Mouse (Mus musculus) G1E (cell line): Measurements from ENCODE around the gene Ulk4. TPM values are rescaled to one million over a fixed set of nuclear protein-coding genes. Genes with fewer than 3 reads are reported as not detected.

ENCODE experiments used
- ATAC-seq: 2 replicates; pipeline ENCODE4 v1.8.0; 2016; ENCODE audit warnings: mild to moderate bottlenecking; ENCODE audit not compliant: insufficient number of reproducible peaks, poor library complexity, low FRiP score, severe bottlenecking; ENCODE audit errors: extremely low read depth
- DNase-seq: peaks from one replicate; pipeline ENCODE4 v3.0.0; 2012; ENCODE audit warnings: low spot score
- H3K27me3 ChIP-seq: 2 replicates; pipeline ENCODE4 v1.6.1; 2012; ENCODE audit warnings: mild to moderate bottlenecking, low read length, inconsistent platforms; ENCODE audit not compliant: insufficient read depth
- H3K36me3 ChIP-seq: replicated peaks from 2 replicates; pipeline ENCODE3; 2012; ENCODE audit warnings: mild to moderate bottlenecking, inconsistent platforms
- H3K4me1 ChIP-seq: 2 replicates; pipeline ENCODE4 v1.6.1; 2012; ENCODE audit warnings: low read depth, low read length, inconsistent platforms, mixed read lengths; ENCODE audit not compliant: insufficient read depth
- H3K4me3 ChIP-seq: 2 replicates; pipeline ENCODE4 v1.5.1; 2012; ENCODE audit warnings: low read depth, mild to moderate bottlenecking, inconsistent platforms, low read length, moderate library complexity, mixed read lengths
- H3K9me3 ChIP-seq: replicated peaks from 2 replicates; pipeline ENCODE4 v1.6.1; 2012; ENCODE audit warnings: inconsistent platforms
- CTCF ChIP-seq: IDR thresholded peaks from 2 replicates; pipeline ENCODE4 v1.5.1; 2012; ENCODE audit warnings: low read depth, low read length, inconsistent platforms, mixed read lengths
- GATA1 ChIP-seq: IDR thresholded peaks from 2 replicates; pipeline ENCODE4 v1.6.1; 2012; ENCODE audit warnings: borderline replicate concordance, low read length, inconsistent platforms, mixed read lengths
- GATA2 ChIP-seq: IDR thresholded peaks from 2 replicates; pipeline ENCODE4 v1.6.1; 2012; ENCODE audit warnings: low read depth, low read length, inconsistent platforms, borderline replicate concordance
- POLR2AphosphoS5 ChIP-seq: IDR thresholded peaks from 2 replicates; pipeline ENCODE4 v1.6.1; 2012; ENCODE audit warnings: low read depth, low read length, inconsistent platforms; ENCODE audit not compliant: insufficient replicate concordance
- TAL1 ChIP-seq: conservative IDR thresholded peaks from 2 replicates; pipeline ENCODE4 v1.6.1; 2012; ENCODE audit warnings: low read depth, low read length, inconsistent platforms, mixed read lengths
- polyA plus RNA-seq: library from polyadenylated mRNA; stranded (reverse); fragments of >175 nt; gene quantifications from 2 replicates; pipeline ENCODE4 v1.2.3, GENCODE M21; 2012
- total RNA-seq, 2 experiments: library from RNA; stranded (forward) in 1 of 2; stranded (reverse) in 1 of 2; fragments of 200-1000 nt in 1 of 2; fragments of >200 nt in 1 of 2; fragmentation: Nextera tagmentation in 1 of 2; gene quantifications; 2 replicates each; pipeline ENCODE4 v1.2.3; 2014 to 2017

Gene Ulk4
- total and polyA plus RNA-seq, 3 experiments: 0.52 to 3.2 (median 1.6) TPM

- TF ChIP-seq GATA1: no peak
- no peak for TF ChIP-seq POLR2AphosphoS5
- TF ChIP-seq GATA2: no peak
- no peak for TF ChIP-seq CTCF
- no peak for TF ChIP-seq TAL1
- H3K9me3 ChIP-seq: no peaks in the 10 kb centered on the region
- ATAC-seq: no peak
These were observed 347.0 kb downstream of the Ulk4 start for GRCm38 (mm10) chr9:120930021-120930420.

GRCm38 (mm10) chr9:120929081-120929480 lies 347.9 kb downstream of the Ulk4 start, which contains the start of gene Ctnnb1:
Ctnnb1 (plus strand) TSS chr9:120929216.
- DNase-seq (no peak), ATAC-seq (no peak)
- no peaks in the 10 kb centered on the region for H3K9me3 ChIP-seq

More at GRCm38 (mm10) chr9:120930021-120930420, 347.0 kb downstream of the Ulk4 start:
- H3K4me1 ChIP-seq: peaks cover 5% of the 10 kb centered on the region
- no peaks in the 10 kb centered on the region for H3K36me3 ChIP-seq
- DNase-seq: no peak
- H3K4me3 ChIP-seq: no peak overlapping the region
- peaks cover 22% of the 10 kb centered on the region for H3K27me3 ChIP-seq

GRCm38 (mm10) chr9:120926939-120927606 lies 349.9 kb downstream of the Ulk4 start:
- H3K27me3 ChIP-seq: peaks cover 38% of the 10 kb centered on the region
- H3K36me3 ChIP-seq: no peaks in the 10 kb centered on the region
- no peaks in the 10 kb centered on the region for H3K4me1 ChIP-seq
- H3K9me3 ChIP-seq: no peaks in the 10 kb centered on the region
- DNase-seq (no peak), ATAC-seq (no peak)
- no peak overlapping the region for H3K4me3 ChIP-seq
- TF ChIP-seq GATA1 (no peak), CTCF (no peak), TAL1 (no peak), GATA2 (no peak), POLR2AphosphoS5 (no peak)

More at GRCm38 (mm10) chr9:120929081-120929480, 347.9 kb downstream of the Ulk4 start, which contains the start of gene Ctnnb1:
- TF ChIP-seq TAL1 (no peak), GATA2 (no peak), POLR2AphosphoS5 (no peak), CTCF (no peak), GATA1 (no peak)
- Histone ChIP-seq H3K27me3 (peaks cover 24% of the 10 kb centered on the region), H3K4me1 (peaks cover 4% of the 10 kb centered on the region), H3K4me3 (no peak within 1 kb of the TSS), H3K36me3 (no peaks in the 10 kb centered on the region)

DNA sequence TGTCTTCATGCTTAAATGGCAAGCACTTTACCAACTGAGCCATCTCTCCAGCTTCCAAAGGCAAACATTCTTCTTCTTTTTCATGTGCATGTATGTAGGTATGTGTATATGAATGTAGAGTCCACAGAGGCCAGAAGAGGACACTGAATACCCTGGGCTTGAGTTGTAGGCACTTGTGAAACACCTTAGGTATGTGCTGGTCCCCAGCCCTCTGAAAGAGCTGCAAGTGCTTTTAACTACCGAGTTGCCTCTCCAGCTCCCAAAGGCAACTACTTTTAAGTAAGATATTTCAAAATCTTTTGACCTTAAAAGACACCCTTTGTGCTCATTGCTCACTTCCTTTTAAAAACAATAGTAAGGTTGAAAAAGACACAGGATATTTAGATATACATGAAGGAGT lies 350.9 kb downstream of the Ulk4 start:
- DNase-seq (no peak), ATAC-seq (no peak)
- no peak overlapping the region for H3K4me3 ChIP-seq
- H3K27me3 ChIP-seq: peaks cover 43% of the 10 kb centered on the region
- no peaks in the 10 kb centered on the region for H3K36me3 ChIP-seq
- TF ChIP-seq GATA2: no peak
- no peak for TF ChIP-seq GATA1
- no peak for TF ChIP-seq CTCF
- TF ChIP-seq POLR2AphosphoS5: no peak
- no peak for TF ChIP-seq TAL1
- no peaks in the 10 kb centered on the region for H3K4me1 ChIP-seq
- no peaks in the 10 kb centered on the region for H3K9me3 ChIP-seq

DNA sequence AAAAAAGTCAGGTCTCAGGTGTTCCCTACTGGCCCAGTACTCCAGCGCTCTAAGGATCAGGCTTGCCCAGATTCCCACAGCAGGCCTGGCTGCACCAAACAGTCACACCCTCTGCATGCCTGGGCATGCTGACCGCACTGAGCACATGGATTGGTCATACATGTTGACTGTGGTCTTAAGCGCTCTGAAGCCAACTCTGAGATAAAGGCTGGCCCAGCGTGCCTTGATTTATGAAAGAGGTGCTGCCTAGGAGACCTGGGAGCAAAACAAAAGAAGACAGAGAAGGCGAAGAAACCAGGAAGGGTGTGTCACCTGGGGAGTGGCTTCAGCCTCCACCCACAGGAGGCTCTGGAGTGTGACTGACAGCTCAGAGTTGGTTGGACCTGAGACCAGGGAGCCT lies 357.9 kb downstream of the Ulk4 start:
- Histone ChIP-seq H3K27me3 (peaks cover 20% of the 10 kb centered on the region), H3K36me3 (no peaks in the 10 kb centered on the region), H3K9me3 (peaks cover 4% of the 10 kb centered on the region; the same call in 1 of the 2 replicates), H3K4me3 (no peak overlapping the region), H3K4me1 (peaks cover 11% of the 10 kb centered on the region)
- DNase-seq (no peak), ATAC-seq (no peak)
- TF ChIP-seq POLR2AphosphoS5 (no peak), CTCF (no peak), TAL1 (no peak), GATA2 (no peak), GATA1 (no peak)

- no peak overlapping the region for H3K4me3 ChIP-seq
- no peak for DNase-seq
These were observed 358.4 kb downstream of the Ulk4 start for GRCm38 (mm10) chr9:120918642-120919041.

More at GRCm38 (mm10) chr9:120918642-120919041, 358.4 kb downstream of the Ulk4 start:
- ATAC-seq: no peak
- Histone ChIP-seq H3K27me3 (peaks cover 17% of the 10 kb centered on the region), H3K4me1 (peaks cover 11% of the 10 kb centered on the region), H3K9me3 (peaks cover 4% of the 10 kb centered on the region; the same call in 1 of the 2 replicates), H3K36me3 (no peaks in the 10 kb centered on the region)
- TF ChIP-seq GATA1 (no peak), GATA2 (no peak), CTCF (no peak), TAL1 (no peak), POLR2AphosphoS5 (no peak)
